Mouse (Mus musculus) A20 (cell line): ENCODE data around the gene Meis2.
A peak's percentile ranks its signal among the peaks of the same experiment; 100 is the strongest.

Experiments used
- DNase-seq: peaks from one replicate; pipeline ENCODE4 v3.0.0-alpha.2; 2011; ENCODE audit warnings: low read depth, low spot score

Gene Meis2

GRCm38 (mm10) chr2:116068461-116068860 lies 2.8 kb upstream of the Meis2 start:
- DNase-seq: no peak

- DNase-seq: no peak
Measured at GRCm38 (mm10) chr2:116067711-116068110, 2.1 kb upstream of the Meis2 start.

GRCm38 (mm10) chr2:116067065-116067497 lies 1.4 kb upstream of the Meis2 start:
- peak; percentile 95 for DNase-seq

- peak; percentile 84 for DNase-seq
Measured at GRCm38 (mm10) chr2:116066057-116066941, 660 bp upstream of the Meis2 start.

- peak; percentile 71 for DNase-seq
Measured at GRCm38 (mm10) chr2:116065057-116065456, 582 bp downstream of the Meis2 start.

- DNase-seq: peak; percentile 69
Measured at GRCm38 (mm10) chr2:116064521-116064920, 1.1 kb downstream of the Meis2 start.

GRCm38 (mm10) chr2:116063819-116064293 lies 1.8 kb downstream of the Meis2 start:
- peak; percentile 68 for DNase-seq

- DNase-seq: peak; percentile 18
Measured at GRCm38 (mm10) chr2:116062761-116063441, 2.7 kb downstream of the Meis2 start.

GRCm38 (mm10) chr2:116062251-116062651 lies 3.4 kb downstream of the Meis2 start:
- no peak for DNase-seq

GRCm38 (mm10) chr2:116061401-116062021 lies 4.1 kb downstream of the Meis2 start:
- DNase-seq: no peak

- no peak for DNase-seq
Measured at GRCm38 (mm10) chr2:116060701-116061400, 4.8 kb downstream of the Meis2 start.

- no peak for DNase-seq
Measured at GRCm38 (mm10) chr2:116060210-116060609, 5.4 kb downstream of the Meis2 start.

GRCm38 (mm10) chr2:116059661-116060060 lies 6.0 kb downstream of the Meis2 start:
- DNase-seq: no peak

GRCm38 (mm10) chr2:116059066-116059465 lies 6.6 kb downstream of the Meis2 start:
- no peak for DNase-seq

- DNase-seq: no peak
Measured at GRCm38 (mm10) chr2:116058511-116058910, 7.1 kb downstream of the Meis2 start.

- no peak for DNase-seq
Measured at GRCm38 (mm10) chr2:116056826-116057225, 8.8 kb downstream of the Meis2 start.

GRCm38 (mm10) chr2:116055686-116056620 lies 9.7 kb downstream of the Meis2 start:
- no peak for DNase-seq

- no peak for DNase-seq
Measured at GRCm38 (mm10) chr2:116053931-116054330, 11.7 kb downstream of the Meis2 start.

GRCm38 (mm10) chr2:116052688-116053421 lies 12.8 kb downstream of the Meis2 start:
- no peak for DNase-seq
